Mouse (Mus musculus) layer of hippocampus, adult 9-11 months (tissue): Measurements from ENCODE around the gene Trappc3l.

Experiments
- DNase-seq: peaks from one replicate; pipeline ENCODE4 v3.0.0; 2022

Gene Trappc3l

GRCm38 (mm10) chr10:34095964-34096363, 58.6 kb downstream of the Trappc3l start:
- no peak for DNase-seq

GRCm38 (mm10) chr10:34096418-34096883, 59.1 kb downstream of the Trappc3l start, which contains the start of gene Calhm5:
Gene Calhm5, minus strand, starts transcription at chr10:34096519.
- DNase-seq, result peak; percentile 51

- DNase-seq, result no peak
Measured at GRCm38 (mm10) chr10:34110863-34111465, 73.6 kb downstream of the Trappc3l start.

GRCm38 (mm10) chr10:34111964-34112738, 74.8 kb downstream of the Trappc3l start:
- no peak for DNase-seq

- no peak for DNase-seq
Measured at GRCm38 (mm10) chr10:34117131-34117530, 79.7 kb downstream of the Trappc3l start.

GRCm38 (mm10) chr10:34117770-34118169, 80.4 kb downstream of the Trappc3l start:
- DNase-seq, result no peak

GRCm38 (mm10) chr10:34118421-34118820, 81.0 kb downstream of the Trappc3l start:
- no peak for DNase-seq

GRCm38 (mm10) chr10:34127392-34128378, 90.3 kb downstream of the Trappc3l start, which contains the start of gene Calhm6:
Gene Calhm6, minus strand, starts transcription at chr10:34127984.
- DNase-seq, result peak; percentile 5

GRCm38 (mm10) chr10:34128391-34128790, 91.0 kb downstream of the Trappc3l start:
- DNase-seq, result no peak

- no peak for DNase-seq
Measured at GRCm38 (mm10) chr10:34131356-34131755, 94.0 kb downstream of the Trappc3l start.

GRCm38 (mm10) chr10:34136432-34136831, 99.0 kb downstream of the Trappc3l start:
- no peak for DNase-seq

GRCm38 (mm10) chr10:34138027-34138426, 100.6 kb downstream of the Trappc3l start:
- no peak for DNase-seq

GRCm38 (mm10) chr10:34139768-34140167, 102.4 kb downstream of the Trappc3l start:
- DNase-seq, result no peak

GRCm38 (mm10) chr10:34141693-34142092, 104.3 kb downstream of the Trappc3l start:
- no peak for DNase-seq

- DNase-seq, result no peak
Measured at GRCm38 (mm10) chr10:34149772-34150171, 112.4 kb downstream of the Trappc3l start.

- no peak for DNase-seq
Measured at GRCm38 (mm10) chr10:34150454-34150853, 113.1 kb downstream of the Trappc3l start.

GRCm38 (mm10) chr10:34151827-34152226, 114.4 kb downstream of the Trappc3l start:
- no peak for DNase-seq

GRCm38 (mm10) chr10:34155796-34156554, 118.6 kb downstream of the Trappc3l start:
- DNase-seq, result no peak
